Mouse (Mus musculus) neutrophil, adult 59 days (primary cell): ENCODE results near the gene Bmp10. TPM values are rescaled to one million over a fixed set of nuclear protein-coding genes. Genes with fewer than 3 reads are reported as not detected.

Source experiments
- total RNA-seq, 2 experiments: library from RNA; stranded (reverse); gene quantifications; 1 replicate in 1 of 2; 2 replicates in 1 of 2; pipeline ENCODE4 v1.2.4; 2023

The Bmp10 gene
- not detected for total RNA-seq

DNA sequence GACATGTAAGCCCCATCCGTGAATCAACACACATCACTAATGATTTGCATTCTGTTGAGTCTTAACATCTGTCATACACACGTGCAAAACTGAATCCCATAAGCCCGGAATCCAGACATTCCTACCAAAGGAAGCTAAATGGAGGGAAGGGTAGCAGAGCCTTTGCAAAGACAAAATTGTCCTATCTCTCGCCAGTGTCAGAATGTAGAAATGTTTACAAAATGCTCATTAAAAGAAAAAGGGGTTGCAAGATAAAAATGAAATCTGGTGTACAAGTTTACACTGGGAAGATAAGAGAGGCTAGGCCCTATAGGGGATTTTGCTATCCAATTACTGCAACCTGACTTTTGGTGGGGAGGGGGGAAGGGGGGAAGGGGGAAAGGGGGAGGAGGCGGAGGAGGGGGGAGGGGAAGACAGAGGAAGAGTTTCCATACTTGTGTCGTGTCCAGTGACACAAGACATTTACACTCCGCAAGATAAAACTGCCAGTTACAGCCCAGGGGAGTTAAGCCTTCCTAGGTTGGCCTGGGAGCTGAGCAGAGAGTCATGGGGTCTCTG lies at the start of gene Bmp10:
TSS of gene Bmp10 (plus strand) at position 508 of the 558 bp plus-strand sequence.

DNA sequence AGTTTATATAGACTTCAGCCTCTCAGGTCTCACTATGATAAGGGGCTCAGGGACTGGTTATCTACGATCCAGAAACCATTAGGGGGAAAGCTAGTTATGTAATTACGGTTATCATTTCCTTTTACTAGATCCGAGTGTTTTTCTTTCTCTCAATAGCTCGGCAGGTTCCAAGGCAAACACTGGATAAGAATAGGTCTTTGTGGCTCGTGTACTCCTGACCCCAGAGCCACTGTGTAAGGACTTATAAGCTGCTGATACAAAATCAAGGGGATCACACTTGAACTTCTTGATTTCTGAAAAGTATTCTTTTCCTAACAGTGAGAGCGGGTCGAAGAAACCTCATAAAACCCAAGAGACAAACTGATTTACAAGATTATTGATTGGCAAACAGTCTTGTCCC lies 39.9 kb upstream of the Bmp10 start, which contains the start of gene Gkn3:
TSS of gene Gkn3 (minus strand) at position 59 of the 400 bp plus-strand sequence.

Other genes starting within 250 kb of the Bmp10 start
- gene Antxr1, start 93.2 kb upstream of the Bmp10 start, total RNA-seq = under 1 TPM; 0.11 to 0.51 TPM
- gene Gkn1, start 78.1 kb upstream of the Bmp10 start, total RNA-seq = not detected
- not detected for gene Gkn2, start 55.6 kb upstream of the Bmp10 start, total RNA-seq
- gene Gkn3, start 40.1 kb upstream of the Bmp10 start, total RNA-seq = not detected
- gene Arhgap25, start 104.3 kb downstream of the Bmp10 start, total RNA-seq = 100 to 1,000 TPM; 104 to 109 TPM
- under 1 TPM; 0.11 to 0.24 TPM for gene Prokr1, start 161.7 kb downstream of the Bmp10 start, total RNA-seq
- 1 to 10 TPM; 4.2 to 4.6 TPM for gene Aplf, start 243.2 kb downstream of the Bmp10 start, total RNA-seq